Mouse (Mus musculus) ES-E14 (cell line): ENCODE measurements around the gene Gngt2.

ENCODE experiments used
- CHD2 ChIP-seq: IDR thresholded peaks from 2 replicates; pipeline ENCODE4 v1.6.1; 2014; ENCODE audit warnings: mild to moderate bottlenecking, low read depth, low read length, inconsistent platforms
- HCFC1 ChIP-seq: IDR thresholded peaks from 2 replicates; pipeline ENCODE4 v1.6.1; 2012; ENCODE audit warnings: low read length, inconsistent platforms, borderline replicate concordance; ENCODE audit not compliant: insufficient read depth
- MAFK ChIP-seq: IDR thresholded peaks from 2 replicates; pipeline ENCODE4 v1.6.1; 2014; ENCODE audit warnings: mild to moderate bottlenecking, low read depth, low read length, inconsistent platforms; ENCODE audit not compliant: insufficient read depth
- ZNF384 ChIP-seq: IDR thresholded peaks from 2 replicates; pipeline ENCODE4 v1.6.1; 2012; ENCODE audit warnings: low read depth, low read length, inconsistent platforms

DNA sequence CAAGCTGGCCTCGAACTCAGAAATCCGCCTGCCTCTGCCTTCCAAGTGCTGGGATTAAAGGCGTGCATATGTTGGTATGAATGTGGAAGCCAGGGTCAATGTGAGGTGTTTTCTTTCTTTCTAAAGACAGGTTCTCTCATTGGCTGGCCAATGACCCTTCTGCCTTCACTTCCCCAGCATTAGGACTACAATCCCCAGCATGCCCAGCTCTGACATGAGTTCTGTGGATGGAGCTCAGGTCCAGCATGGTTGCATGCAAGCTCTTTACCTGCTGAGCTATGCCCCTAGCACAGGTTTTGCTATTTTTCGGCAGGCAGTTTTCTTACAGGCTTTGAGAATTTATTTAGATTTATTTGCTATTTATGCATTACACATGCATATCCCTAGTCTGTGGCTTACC, 20.3 kb downstream of the Gngt2 start:
- TF ChIP-seq HCFC1 (peak; percentile 89), ZNF384 (no peak), CHD2 (no peak), MAFK (no peak)
